Mouse (Mus musculus): ENCODE data around the gene Derl3.

Gene Derl3

GRCm38 (mm10) chr10:75859107-75859746 lies 34.0 kb upstream of the Derl3 start:
- POLR2A ChIA-PET, result interaction anchor here (0.5 to 10.3 kb wide), 86 partner anchors 8 to 302 kb away, joined by 3 to 260 read pairs (median 5); partner anchors contain the start of genes Gstt2 (in 4 of the 4), Ddt (in 3 of the 4), Gm867 (in 3 of the 4) and Cabin1 (in 2 of the 4)
- CTCF ChIA-PET, result interaction anchor here in 3 of 4 experiments (0.5 to 1.7 kb wide), 16 partner anchors 8 to 273 kb away, joined by 3 to 12 read pairs (median 5); partner anchors contain the start of gene Cabin1 (in 2 of the 3)

- CTCF ChIA-PET, result interaction anchor here in 3 of 4 experiments (0.5 to 1.8 kb wide), 17 partner anchors 9 to 274 kb away, joined by 3 to 12 read pairs (median 5); partner anchors contain the start of genes Cabin1 (in 2 of the 3) and Gstt2 (in 1 of the 3)
Observed at GRCm38 (mm10) chr10:75859786-75860470, 33.3 kb upstream of the Derl3 start, which contains the start of gene Mif. TSS of gene Mif (minus strand) at chr10:75860240.

GRCm38 (mm10) chr10:75860746-75861145 lies 32.5 kb upstream of the Derl3 start:
- POLR2A ChIA-PET, result interaction anchor here (0.7 to 10.3 kb wide), 40 partner anchors 9 to 256 kb away, joined by 3 to 260 read pairs (median 10); partner anchors contain the start of genes Cabin1 (in 2 of the 4), Gm867 (in 2 of the 4), Gstt2 (in 2 of the 4) and Smarcb1 (in 2 of the 4)
- CTCF ChIA-PET, result interaction anchor here in 3 of 4 experiments (0.6 to 1.8 kb wide), 4 partner anchors 21 to 307 kb away, joined by 3 to 11 read pairs (median 4); partner anchors contain the start of gene Gstt2 (in 1 of the 3)

More at GRCm38 (mm10) chr10:75859786-75860470, 33.3 kb upstream of the Derl3 start, which contains the start of gene Mif:
- POLR2A ChIA-PET, result interaction anchor here (0.5 to 10.3 kb wide), 94 partner anchors 8 to 302 kb away, joined by 3 to 260 read pairs (median 5); partner anchors contain the start of genes Gstt2 (in 4 of the 4), Cabin1 (in 3 of the 4), Ddt (in 3 of the 4) and Gm867 (in 3 of the 4)

- CTCF ChIA-PET, result interaction anchor here in 3 of 4 experiments (0.6 to 1.1 kb wide), 4 partner anchors 20 to 308 kb away, joined by 3 to 7 read pairs (median 4); no protein-coding TSS in a partner anchor
Observed at GRCm38 (mm10) chr10:75861587-75861986, 31.6 kb upstream of the Derl3 start.

GRCm38 (mm10) chr10:75872025-75872914 lies 20.9 kb upstream of the Derl3 start:
- ChIA-PET CTCF (interaction anchor here in 1 of 4 experiments (0.7 to 1.6 kb wide), 3 partner anchors 11 to 351 kb away, joined by 3 to 7 read pairs (median 4); no protein-coding TSS in a partner anchor), POLR2A (interaction anchor here in 3 of 4 experiments (0.5 to 16.1 kb wide), 29 partner anchors 10 to 310 kb away, joined by 3 to 260 read pairs (median 5); partner anchors contain the start of genes Mif (in 3 of the 3), Mmp11 (in 2 of the 3), Ddt (in 1 of the 3) and Gstt2 (in 1 of the 3))

More at GRCm38 (mm10) chr10:75861587-75861986, 31.6 kb upstream of the Derl3 start:
- POLR2A ChIA-PET, result interaction anchor here in 3 of 4 experiments (0.6 to 10.3 kb wide), 26 partner anchors 8 to 90 kb away, joined by 3 to 260 read pairs (median 8); partner anchors contain the start of genes Gm867 (in 2 of the 3), Gstt2 (in 2 of the 3), Smarcb1 (in 2 of the 3) and Ddt (in 1 of the 3)

GRCm38 (mm10) chr10:75872915-75873542 lies 20.2 kb upstream of the Derl3 start:
- ChIA-PET POLR2A (interaction anchor here in 3 of 4 experiments (0.5 to 16.1 kb wide), 29 partner anchors 9 to 310 kb away, joined by 3 to 260 read pairs (median 6); partner anchors contain the start of genes Mif (in 3 of the 3), Gstt2 (in 2 of the 3), Cabin1 (in 1 of the 3) and Ddt (in 1 of the 3)), CTCF (interaction anchor here in 2 of 4 experiments (0.9 to 1.6 kb wide), 2 partner anchors 10 to 34 kb away, joined by 3 to 7 read pairs; no protein-coding TSS in a partner anchor)

- POLR2A ChIA-PET, result interaction anchor here in 3 of 4 experiments (0.6 to 16.1 kb wide), 23 partner anchors 8 to 225 kb away, joined by 3 to 260 read pairs (median 7); partner anchors contain the start of genes Mif (in 3 of the 3), Gstt2 (in 2 of the 3), Cabin1 (in 1 of the 3) and Ddt (in 1 of the 3)
- CTCF ChIA-PET, result interaction anchor here (0.5 to 1.6 kb wide), 4 partner anchors 9 to 35 kb away, joined by 3 to 8 read pairs (median 6); no protein-coding TSS in a partner anchor
Observed at GRCm38 (mm10) chr10:75873543-75874170, 19.6 kb upstream of the Derl3 start.

- POLR2A ChIA-PET, result interaction anchor here (0.7 to 16.1 kb wide), 31 partner anchors 9 to 243 kb away, joined by 3 to 260 read pairs (median 4); partner anchors contain the start of genes Mif (in 4 of the 4), Gstt2 (in 3 of the 4), Chchd10 (in 2 of the 4) and Mmp11 (in 2 of the 4)
- CTCF ChIA-PET, result no interaction called here
Observed at GRCm38 (mm10) chr10:75878836-75879235, 14.4 kb upstream of the Derl3 start.

- CTCF ChIA-PET, result interaction anchor here in 2 of 4 experiments (0.5 to 1.0 kb wide), 3 partner anchors 27 to 136 kb away, joined by 3 to 4 read pairs (median 4); no protein-coding TSS in a partner anchor
- POLR2A ChIA-PET, result interaction anchor here (0.6 to 16.1 kb wide), 22 partner anchors 9 to 116 kb away, joined by 3 to 260 read pairs (median 19); partner anchors contain the start of genes Mif (in 4 of the 4), Gstt2 (in 2 of the 4), Mmp11 (in 2 of the 4) and Cabin1 (in 1 of the 4)
Observed at GRCm38 (mm10) chr10:75880351-75880750, 12.9 kb upstream of the Derl3 start.

- POLR2A ChIA-PET, result interaction anchor here (0.6 to 16.1 kb wide), 65 partner anchors 8 to 464 kb away, joined by 3 to 260 read pairs (median 10); partner anchors contain the start of genes Mif (in 4 of the 4), Chchd10 (in 3 of the 4), Gstt2 (in 3 of the 4) and Mmp11 (in 3 of the 4)
- CTCF ChIA-PET, result interaction anchor here (0.5 to 2.8 kb wide), 13 partner anchors 20 to 177 kb away, joined by 3 to 15 read pairs (median 4); partner anchors contain the start of gene Gstt2 (in 1 of the 4)
Observed at GRCm38 (mm10) chr10:75880771-75881577, 12.2 kb upstream of the Derl3 start.

GRCm38 (mm10) chr10:75881578-75882432 lies 11.4 kb upstream of the Derl3 start:
- ChIA-PET POLR2A (interaction anchor here (0.6 to 16.1 kb wide), 89 partner anchors 9 to 1054 kb away, joined by 3 to 260 read pairs (median 7); partner anchors contain the start of genes Mif (in 4 of the 4), Chchd10 (in 3 of the 4), Ddt (in 3 of the 4) and Gstt2 (in 3 of the 4)), CTCF (interaction anchor here (0.6 to 2.8 kb wide), 37 partner anchors 8 to 1636 kb away, joined by 3 to 15 read pairs (median 4); partner anchors contain the start of genes Gstt2 (in 2 of the 4), Ddt (in 1 of the 4), Derl3 (in 1 of the 4) and Mif (in 1 of the 4))

GRCm38 (mm10) chr10:75882433-75883231 lies 10.6 kb upstream of the Derl3 start:
- POLR2A ChIA-PET, result interaction anchor here (0.6 to 16.1 kb wide), 96 partner anchors 9 to 1054 kb away, joined by 3 to 260 read pairs (median 6); partner anchors contain the start of genes Mif (in 4 of the 4), Chchd10 (in 3 of the 4), Ddt (in 3 of the 4) and Gstt2 (in 3 of the 4)
- CTCF ChIA-PET, result interaction anchor here (0.5 to 2.8 kb wide), 71 partner anchors 9 to 317 kb away, joined by 3 to 18 read pairs (median 4); partner anchors contain the start of genes Gstt2 (in 2 of the 4), Mif (in 2 of the 4), Ddt (in 1 of the 4) and Derl3 (in 1 of the 4)

Data from embryonic stem cell, embryonic (primary cell).